Mouse (Mus musculus) limb, embryonic 10.5 days (tissue): ENCODE measurements around the gene Epb41l5. TPM values are rescaled to one million over a fixed set of nuclear protein-coding genes. Genes with fewer than 3 reads are reported as not detected.

ENCODE experiments used
- DNase-seq: peaks from one replicate; pipeline ENCODE4 v3.0.0-alpha.2; 2017; ENCODE audit warnings: low spot score
- H3K27ac ChIP-seq: fragments of 300-500 bp; sonication (generic); 2 replicates; pipeline ENCODE4 v1.5.1; 2016; ENCODE audit warnings: mild to moderate bottlenecking
- H3K27me3 ChIP-seq: fragments of 300-500 bp; sonication (generic); 2 replicates; pipeline ENCODE4 v1.6.1; 2016; ENCODE audit warnings: low read depth, mild to moderate bottlenecking; ENCODE audit not compliant: poor library complexity, severe bottlenecking
- H3K36me3 ChIP-seq: fragments of 300-500 bp; sonication (generic); 2 replicates; pipeline ENCODE4 v1.6.1; 2016; ENCODE audit warnings: mild to moderate bottlenecking, moderate library complexity
- H3K4me1 ChIP-seq: fragments of 300-500 bp; sonication (generic); 2 replicates; pipeline ENCODE4 v1.6.1; 2016
- H3K4me3 ChIP-seq: fragments of 300-500 bp; sonication (generic); 2 replicates; pipeline ENCODE4 v1.5.1; 2016; ENCODE audit warnings: mild to moderate bottlenecking, moderate library complexity
- H3K9me3 ChIP-seq: fragments of 300-500 bp; sonication (generic); replicated peaks from 2 replicates; pipeline ENCODE4 v1.6.1; 2016; ENCODE audit warnings: mild to moderate bottlenecking
- WGBS: fragments of 180-500 bp; shearing (Covaris S2); methylation state at CpG from one replicate; pipeline ENCODE4 v1.1.7; 2016; 5-methylcytosine and 5-hydroxymethylcytosine counted together
- polyA plus RNA-seq: library from polyadenylated mRNA; unstranded; fragments of >200 nt; fragmentation: Nextera tagmentation; extraction: Ambion mirVana; gene quantifications from 2 replicates; pipeline ENCODE4 v1.2.1, GENCODE M21; 2016

Gene Epb41l5
- 25.0 and 27.7 TPM in 2 replicates for polyA plus RNA-seq

- H3K27me3 ChIP-seq: no peaks in the 10 kb centered on the region
- no peaks in the 10 kb centered on the region for H3K36me3 ChIP-seq
- H3K9me3 ChIP-seq: no peaks in the 10 kb centered on the region
- H3K27ac ChIP-seq: peak within 1 kb of the TSS; percentile 85
- WGBS: under 1% methylated on average over 86 of the region's 86 CpGs
- DNase-seq: peak; percentile 90
- peak within 1 kb of the TSS; percentile 69 for H3K4me3 ChIP-seq
- H3K4me1 ChIP-seq: peaks cover 8% of the 10 kb centered on the region; the same call in 1 of the 2 replicates
These were observed at the start of gene Epb41l5 for GRCm38 (mm10) chr1:119648205-119649111. Epb41l5 (minus strand) TSS chr1:119649000.

DNA sequence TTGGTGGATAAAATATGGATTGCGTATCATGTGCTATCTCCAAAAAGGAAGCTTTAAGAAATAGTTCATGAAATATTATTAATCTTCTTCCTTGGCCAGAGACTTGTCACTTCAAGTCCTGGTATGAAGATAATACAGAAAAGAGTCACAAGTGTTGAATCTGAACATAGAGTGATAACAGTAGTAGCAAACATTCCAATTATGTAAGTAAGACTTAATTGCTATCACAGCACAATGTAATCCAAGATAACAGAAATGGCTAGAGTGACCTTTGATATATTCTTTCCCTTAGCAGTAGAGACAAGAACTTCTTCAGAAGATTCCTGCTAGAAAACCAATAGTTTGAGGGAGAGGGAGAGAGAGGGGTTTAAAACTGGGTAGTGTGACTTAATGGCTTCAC is 48.1 kb upstream of the Epb41l5 start:
- Histone ChIP-seq H3K4me3 (no peak overlapping the region), H3K4me1 (no peaks in the 10 kb centered on the region), H3K36me3 (peaks cover 48% of the 10 kb centered on the region), H3K27ac (no peak overlapping the region), H3K9me3 (no peaks in the 10 kb centered on the region), H3K27me3 (no peaks in the 10 kb centered on the region)
- WGBS: 98% methylated on average over 1 of the region's 1 CpGs
- DNase-seq: no peak

- WGBS: 95% methylated on average over 3 of the region's 3 CpGs
- peaks cover 44% of the 10 kb centered on the region for H3K36me3 ChIP-seq
- H3K4me1 ChIP-seq: no peaks in the 10 kb centered on the region
- DNase-seq: no peak
- no peak overlapping the region for H3K4me3 ChIP-seq
- no peak overlapping the region for H3K27ac ChIP-seq
- no peaks in the 10 kb centered on the region for H3K27me3 ChIP-seq
- H3K9me3 ChIP-seq: no peaks in the 10 kb centered on the region
These were observed 37.2 kb upstream of the Epb41l5 start for GRCm38 (mm10) chr1:119685773-119686558.

- WGBS: 86% methylated on average over 2 of the region's 2 CpGs
- DNase-seq: no peak
- Histone ChIP-seq H3K27ac (no peak overlapping the region), H3K9me3 (no peaks in the 10 kb centered on the region), H3K4me3 (no peak overlapping the region), H3K27me3 (no peaks in the 10 kb centered on the region), H3K4me1 (no peaks in the 10 kb centered on the region), H3K36me3 (peaks cover 55% of the 10 kb centered on the region)
These were observed 32.9 kb upstream of the Epb41l5 start for GRCm38 (mm10) chr1:119681663-119682213.

DNA sequence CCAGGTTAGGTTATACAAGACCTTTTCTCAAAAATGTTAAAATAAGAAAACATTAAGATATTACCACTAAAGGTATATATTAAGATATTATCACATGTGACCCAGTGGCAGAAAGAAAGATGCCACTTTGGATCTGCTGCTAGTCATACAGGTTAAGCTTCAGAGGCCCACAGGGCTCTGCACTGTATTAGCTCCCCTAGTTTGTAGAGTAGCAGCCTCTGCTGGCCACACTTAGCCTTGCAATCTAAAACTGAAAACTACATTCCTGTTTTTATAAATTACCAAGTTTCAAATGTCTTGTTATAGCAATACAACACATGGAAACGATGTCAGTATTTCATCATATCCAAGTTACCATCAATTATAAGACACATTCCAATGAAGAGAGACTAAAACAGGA is 26.2 kb upstream of the Epb41l5 start:
- no peak overlapping the region for H3K4me3 ChIP-seq
- H3K27me3 ChIP-seq: no peaks in the 10 kb centered on the region
- H3K4me1 ChIP-seq: no peaks in the 10 kb centered on the region
- H3K36me3 ChIP-seq: peaks cover 35% of the 10 kb centered on the region
- WGBS: 85% methylated on average over 1 of the region's 1 CpGs
- DNase-seq: no peak
- H3K27ac ChIP-seq: no peak overlapping the region
- H3K9me3 ChIP-seq: no peaks in the 10 kb centered on the region

- Histone ChIP-seq H3K4me3 (no peak overlapping the region), H3K27me3 (no peaks in the 10 kb centered on the region), H3K4me1 (no peaks in the 10 kb centered on the region), H3K36me3 (peaks cover 19% of the 10 kb centered on the region), H3K27ac (no peak overlapping the region), H3K9me3 (no peaks in the 10 kb centered on the region)
- 95% methylated on average over 7 of the region's 7 CpGs for WGBS
- DNase-seq: no peak
These were observed 18.1 kb upstream of the Epb41l5 start for GRCm38 (mm10) chr1:119666904-119667303.

GRCm38 (mm10) chr1:119654307-119654706 is 5.5 kb upstream of the Epb41l5 start:
- H3K9me3 ChIP-seq: no peaks in the 10 kb centered on the region
- H3K27ac ChIP-seq: no peak overlapping the region
- no peaks in the 10 kb centered on the region for H3K27me3 ChIP-seq
- H3K4me1 ChIP-seq: no peaks in the 10 kb centered on the region
- DNase-seq: no peak
- peaks cover 7% of the 10 kb centered on the region; the same call in 1 of the 2 replicates for H3K36me3 ChIP-seq
- H3K4me3 ChIP-seq: no peak overlapping the region
- 92% methylated on average over 2 of the region's 2 CpGs for WGBS

- no peak overlapping the region for H3K4me3 ChIP-seq
- no peak overlapping the region for H3K27ac ChIP-seq
- 92% methylated on average over 5 of the region's 5 CpGs for WGBS
- H3K27me3 ChIP-seq: no peaks in the 10 kb centered on the region
- H3K36me3 ChIP-seq: no peaks in the 10 kb centered on the region
- no peak for DNase-seq
- H3K9me3 ChIP-seq: no peaks in the 10 kb centered on the region
- H3K4me1 ChIP-seq: peaks cover 8% of the 10 kb centered on the region; the same call in 1 of the 2 replicates
These were observed 1.6 kb upstream of the Epb41l5 start for GRCm38 (mm10) chr1:119650386-119650785.

- H3K27ac ChIP-seq: no peak overlapping the region
- 76% methylated on average over 2 of the region's 2 CpGs for WGBS
- no peaks in the 10 kb centered on the region for H3K36me3 ChIP-seq
- DNase-seq: no peak
- H3K4me1 ChIP-seq: peaks cover 8% of the 10 kb centered on the region; the same call in 1 of the 2 replicates
- no peaks in the 10 kb centered on the region for H3K27me3 ChIP-seq
- H3K4me3 ChIP-seq: no peak overlapping the region
- H3K9me3 ChIP-seq: no peaks in the 10 kb centered on the region
These were observed 827 bp upstream of the Epb41l5 start for GRCm38 (mm10) chr1:119649627-119650026.

GRCm38 (mm10) chr1:119646356-119646755 is 2.4 kb downstream of the Epb41l5 start:
- WGBS: 74% methylated on average over 2 of the region's 2 CpGs
- Histone ChIP-seq H3K27me3 (no peaks in the 10 kb centered on the region), H3K4me3 (no peak overlapping the region)

GRCm38 (mm10) chr1:119642367-119642766 is 6.4 kb downstream of the Epb41l5 start:
- Histone ChIP-seq H3K36me3 (peaks cover 6% of the 10 kb centered on the region; the same call in 1 of the 2 replicates), H3K27me3 (no peaks in the 10 kb centered on the region), H3K9me3 (no peaks in the 10 kb centered on the region), H3K4me3 (no peak overlapping the region), H3K4me1 (peaks cover 4% of the 10 kb centered on the region), H3K27ac (no peak overlapping the region)
- WGBS: 83% methylated on average over 12 of the region's 12 CpGs
- no peak for DNase-seq

More at GRCm38 (mm10) chr1:119646356-119646755, 2.4 kb downstream of the Epb41l5 start:
- H3K9me3 ChIP-seq: no peaks in the 10 kb centered on the region
- peaks cover 6% of the 10 kb centered on the region; the same call in 1 of the 2 replicates for H3K36me3 ChIP-seq
- no peak overlapping the region for H3K27ac ChIP-seq
- H3K4me1 ChIP-seq: peaks cover 10% of the 10 kb centered on the region
- DNase-seq: no peak

DNA sequence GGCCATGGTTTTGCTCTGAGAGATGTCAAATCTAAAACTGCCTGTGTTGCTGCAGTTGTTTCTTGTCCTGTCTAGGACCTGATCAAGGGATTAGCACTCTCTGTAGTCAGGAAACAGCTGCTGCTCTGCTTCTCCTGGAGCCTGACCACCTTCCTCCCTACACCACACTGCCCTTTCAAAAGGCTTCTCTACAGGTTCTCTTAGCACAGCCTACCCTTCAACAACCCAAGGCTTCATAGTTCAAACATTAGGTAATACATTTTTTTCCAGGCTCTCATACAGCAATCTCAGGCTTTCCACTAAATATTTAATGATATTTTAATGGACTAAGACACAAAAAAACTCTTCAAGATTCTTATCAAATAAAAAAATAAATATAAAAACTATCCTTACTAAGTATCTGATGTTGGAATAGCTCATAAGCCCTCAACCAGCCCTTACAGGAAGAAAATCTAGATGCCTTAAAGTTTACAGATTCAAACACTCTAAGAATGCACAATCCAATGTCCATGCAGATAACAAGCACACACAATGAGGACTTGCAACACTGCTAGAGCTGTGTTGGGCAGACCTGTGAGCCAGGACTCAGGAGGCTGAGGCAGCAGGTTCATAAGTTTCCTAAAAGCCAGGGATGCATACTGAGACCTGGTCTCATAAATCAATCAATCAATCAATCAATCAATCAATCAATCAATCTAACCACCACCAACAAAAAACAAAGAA is 7.5 kb downstream of the Epb41l5 start:
- H3K4me1 ChIP-seq: peaks cover 3% of the 10 kb centered on the region; the same call in 1 of the 2 replicates
- H3K27me3 ChIP-seq: no peaks in the 10 kb centered on the region
- no peak overlapping the region for H3K27ac ChIP-seq
- no peak overlapping the region for H3K4me3 ChIP-seq
- H3K36me3 ChIP-seq: peaks cover 10% of the 10 kb centered on the region; the same call in 1 of the 2 replicates
- no peaks in the 10 kb centered on the region for H3K9me3 ChIP-seq
- no peak for DNase-seq
